Mouse (Mus musculus) kidney, postnatal 36 days (tissue): Measurements from ENCODE around the gene Srpk2.

ENCODE experiments used
- DNase-seq, 2 experiments: peaks; one replicate each; pipeline ENCODE4 v3.0.0; 2021 to 2022; ENCODE audit warnings: mixed read lengths in 2 of 2

Gene Srpk2

GRCm38 (mm10) chr5:23500715-23501114 is 183.7 kb downstream of the Srpk2 start:
- no peak for DNase-seq

GRCm38 (mm10) chr5:23499257-23499656 is 185.2 kb downstream of the Srpk2 start:
- no peak for DNase-seq

- DNase-seq: no peak
Measured at GRCm38 (mm10) chr5:23497920-23498319, 186.5 kb downstream of the Srpk2 start.

GRCm38 (mm10) chr5:23496933-23497332 is 187.5 kb downstream of the Srpk2 start:
- DNase-seq: no peak

GRCm38 (mm10) chr5:23496396-23496795 is 188.0 kb downstream of the Srpk2 start:
- no peak for DNase-seq

- peak in 1 of 2 experiments; percentile 49 for DNase-seq
Measured at GRCm38 (mm10) chr5:23490797-23491196, 193.6 kb downstream of the Srpk2 start.

GRCm38 (mm10) chr5:23489231-23489630 is 195.2 kb downstream of the Srpk2 start:
- DNase-seq: no peak

- DNase-seq: no peak
Measured at GRCm38 (mm10) chr5:23483811-23484210, 200.6 kb downstream of the Srpk2 start.

GRCm38 (mm10) chr5:23473098-23473873 is 211.1 kb downstream of the Srpk2 start:
- DNase-seq: peak in 1 of 2 experiments; percentile 26

GRCm38 (mm10) chr5:23466546-23466945 is 217.9 kb downstream of the Srpk2 start:
- DNase-seq: peak; percentile 38 to 70

GRCm38 (mm10) chr5:23464743-23465142 is 219.7 kb downstream of the Srpk2 start:
- no peak for DNase-seq

- no peak for DNase-seq
Measured at GRCm38 (mm10) chr5:23464247-23464646, 220.2 kb downstream of the Srpk2 start.

GRCm38 (mm10) chr5:23461688-23462087 is 222.7 kb downstream of the Srpk2 start:
- peak in 1 of 2 experiments; percentile 47 for DNase-seq

GRCm38 (mm10) chr5:23453561-23453960 is 230.9 kb downstream of the Srpk2 start:
- DNase-seq: peak in 1 of 2 experiments; percentile 29
